Mouse (Mus musculus) cerebellum, postnatal 36 days (tissue): ENCODE results near the gene Paf1.
A peak's percentile ranks its signal among the peaks of the same experiment; 100 is the strongest.

Experiments
- DNase-seq, 2 experiments: peaks; one replicate each; pipeline ENCODE4 v3.0.0; 2021 to 2022; ENCODE audit warnings: mixed read lengths in 2 of 2

The Paf1 gene

DNA sequence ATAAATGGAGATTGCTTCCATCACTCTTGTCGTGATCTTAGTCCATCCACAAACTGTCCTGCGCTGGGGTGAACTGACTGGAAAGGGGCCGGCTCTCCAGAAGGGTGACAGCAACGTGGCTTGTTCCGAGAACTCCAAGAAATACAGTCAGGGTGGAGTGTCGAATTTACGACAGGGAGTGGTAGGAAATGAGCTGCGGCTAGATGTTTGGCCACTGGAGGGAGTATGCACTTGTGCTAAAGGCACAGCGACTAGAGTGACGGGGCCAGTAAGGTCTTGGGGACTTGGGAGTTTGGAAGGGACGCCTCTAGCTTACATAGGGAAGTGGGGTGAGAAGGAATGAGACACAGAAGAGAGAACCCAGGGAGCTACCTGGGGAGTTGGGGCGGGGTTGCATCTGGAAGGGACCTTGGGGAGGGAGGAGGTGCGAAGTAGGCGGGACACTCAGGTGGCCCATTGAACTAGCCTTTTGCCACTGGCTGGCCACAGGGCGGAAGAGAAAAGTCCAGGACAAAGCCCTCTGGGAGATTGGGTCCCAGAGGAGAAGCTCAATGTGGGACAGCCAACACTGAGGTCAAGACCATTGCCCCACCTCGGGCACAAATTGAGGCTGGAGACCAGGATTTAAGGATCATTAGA is 44.3 kb downstream of the Paf1 start, which contains the start of gene Gmfg:
Gene Gmfg, plus strand, starts transcription at position 516 of the 639 bp plus-strand sequence.
- peak; percentile 65 to 68 for DNase-seq

DNA sequence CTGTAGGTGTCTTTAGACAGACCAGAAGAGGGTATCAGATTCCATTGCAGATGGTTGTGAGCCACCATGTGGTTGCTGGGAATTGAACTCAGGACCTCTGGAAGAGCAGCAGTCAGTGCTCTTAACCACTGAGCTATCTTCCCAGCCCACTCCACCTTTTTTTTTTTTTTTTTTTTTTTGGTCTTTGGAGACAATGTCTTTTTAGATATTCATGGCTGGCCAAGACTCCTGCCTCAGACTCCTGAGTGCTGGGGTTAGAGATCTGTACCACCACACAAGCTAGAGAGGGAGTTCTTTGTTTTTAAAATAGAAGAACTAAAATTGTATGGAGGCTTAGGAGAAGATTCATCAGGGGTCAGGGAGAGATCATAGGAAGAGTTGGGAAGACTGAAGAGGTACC is 45.2 kb downstream of the Paf1 start:
- no peak for DNase-seq

DNA sequence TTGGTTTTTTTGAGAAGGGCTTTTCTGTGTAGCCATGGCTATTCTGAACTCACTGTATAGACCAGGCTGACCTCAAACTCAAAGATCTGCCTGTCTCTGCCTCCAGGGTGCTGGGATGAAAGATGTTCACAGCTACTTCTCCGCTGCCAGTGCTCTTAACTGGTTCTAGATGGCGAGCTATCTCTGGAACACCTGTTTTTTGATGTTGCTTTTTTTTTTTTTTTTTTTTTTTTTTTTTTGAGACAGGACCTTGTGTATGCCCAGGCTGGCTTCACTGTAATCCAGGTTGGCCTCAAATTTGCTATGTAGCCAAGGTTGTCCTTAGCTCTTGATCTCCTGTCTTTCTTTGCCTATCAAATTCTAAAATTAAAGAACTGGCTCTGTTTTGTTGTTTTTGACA is 46.0 kb downstream of the Paf1 start:
- no peak for DNase-seq

DNA sequence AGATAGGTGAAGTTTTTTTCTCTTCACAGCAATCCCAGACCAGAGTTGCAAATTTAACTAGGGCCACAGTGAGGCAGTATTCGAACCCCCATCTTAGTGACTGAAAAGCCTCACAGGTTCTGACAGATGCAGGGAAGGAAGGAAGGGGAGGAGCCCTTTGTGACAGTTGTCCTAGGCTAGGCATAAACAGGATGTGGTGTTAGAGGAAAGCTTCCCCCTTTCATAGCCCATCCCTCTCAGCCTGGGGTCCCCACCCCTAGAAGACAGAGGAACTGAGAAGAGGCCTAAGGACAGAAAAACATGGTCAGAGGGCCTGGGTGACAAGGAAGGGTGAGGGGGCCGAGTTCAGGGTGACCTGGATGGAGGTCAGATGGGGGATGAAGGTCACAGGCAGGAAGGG is 48.0 kb downstream of the Paf1 start:
- no peak for DNase-seq

DNA sequence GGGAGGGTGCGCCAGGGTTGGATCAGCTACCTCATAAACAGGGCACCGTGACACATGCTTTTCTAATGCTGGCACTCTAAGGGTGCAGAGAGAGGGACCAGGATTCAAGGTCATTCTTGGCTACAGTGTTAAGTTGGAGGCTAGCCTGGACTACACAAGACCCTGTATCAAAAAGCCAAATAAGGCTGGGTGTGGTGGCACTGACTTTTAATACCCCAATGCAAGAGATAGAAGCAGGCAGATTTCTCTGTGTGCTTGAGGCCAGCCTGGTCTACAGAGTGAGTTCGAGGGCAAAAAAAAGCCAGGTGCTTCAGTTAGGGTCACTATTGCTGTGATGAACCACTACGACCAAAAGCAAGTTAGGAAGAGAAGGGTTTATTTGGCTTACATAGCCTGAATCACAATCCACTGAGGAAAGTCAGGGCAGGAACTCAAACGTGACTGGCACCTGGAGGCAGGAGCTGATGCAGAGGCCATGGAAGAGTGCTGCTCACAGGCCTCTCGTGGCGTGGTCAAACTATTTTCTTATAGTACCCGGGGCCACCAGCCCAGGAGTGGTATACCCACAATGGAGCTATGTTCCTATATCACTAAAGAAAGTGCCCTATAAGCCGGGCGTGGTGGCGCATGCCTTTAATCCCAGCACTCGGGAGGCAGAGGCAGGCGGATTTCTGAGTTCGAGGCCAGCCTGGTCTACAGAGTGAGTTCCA is 49.2 kb downstream of the Paf1 start:
- no peak for DNase-seq

DNA sequence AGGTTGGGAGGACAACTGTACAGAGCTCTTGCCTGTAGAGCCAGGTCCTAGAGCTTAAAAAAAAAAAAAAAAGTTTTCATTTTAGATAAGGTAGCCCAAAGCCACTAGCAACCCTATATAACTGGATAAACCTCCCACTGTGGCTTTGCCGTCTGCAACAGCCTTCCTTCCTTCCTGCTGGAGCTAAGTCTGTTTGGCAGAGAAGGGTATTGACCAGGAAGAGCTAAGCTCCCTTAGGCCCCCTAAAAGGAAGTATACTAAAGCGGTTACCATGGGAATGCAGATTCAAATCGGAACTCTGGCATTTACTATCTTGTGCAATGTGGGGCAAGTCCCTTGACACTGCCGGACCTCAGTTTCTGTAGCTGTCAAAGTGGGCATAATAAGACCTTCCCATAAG is 49.9 kb downstream of the Paf1 start:
- DNase-seq: no peak

DNA sequence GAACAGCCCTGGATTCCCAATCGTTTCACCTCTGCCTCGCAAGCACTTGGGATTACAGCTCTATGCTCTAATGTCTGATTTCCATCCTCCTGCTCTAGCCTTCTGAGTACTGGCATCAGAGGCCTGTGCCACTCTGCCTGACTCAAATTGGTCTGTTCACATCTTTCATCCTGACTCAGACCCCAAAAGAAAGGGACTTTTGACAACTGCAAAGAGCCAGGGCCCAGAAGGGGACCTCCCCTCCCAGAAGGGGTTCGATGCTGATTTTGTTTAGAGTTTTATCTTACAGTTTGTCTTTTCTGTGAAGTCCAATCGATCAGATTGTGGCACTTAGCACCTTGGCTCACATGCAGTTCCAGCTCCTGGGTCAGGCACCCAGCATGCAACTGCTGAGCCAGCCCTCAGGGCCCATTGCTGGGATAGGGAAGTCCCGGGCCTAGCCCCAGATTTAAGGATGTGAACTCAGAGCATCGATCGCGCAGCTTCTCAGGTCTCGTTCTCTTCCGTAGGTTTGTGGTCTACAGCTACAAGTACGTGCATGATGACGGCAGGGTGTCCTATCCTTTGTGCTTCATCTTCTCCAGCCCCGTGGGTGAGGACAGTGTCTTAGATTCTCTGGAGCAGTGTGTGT is 51.7 kb downstream of the Paf1 start:
- DNase-seq: no peak

DNA sequence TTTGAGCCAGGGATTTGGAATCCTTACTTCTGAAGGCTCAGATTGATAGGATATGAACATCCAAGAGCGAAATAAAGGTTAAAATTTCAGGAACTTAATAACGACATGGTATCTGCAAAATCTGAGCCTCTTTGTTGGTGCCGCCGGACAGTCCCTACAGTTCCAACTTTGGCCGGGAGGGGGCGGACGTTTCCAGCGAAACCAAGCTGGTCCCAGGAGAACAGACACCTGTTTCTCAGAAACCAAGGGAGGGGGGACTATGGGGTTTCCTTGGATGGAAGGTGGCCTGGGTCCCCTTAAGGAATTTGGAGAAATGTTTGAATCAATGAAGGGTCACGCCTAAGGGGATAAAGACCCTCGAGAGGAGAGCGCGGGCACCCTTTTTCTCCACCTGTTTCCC is 53.7 kb downstream of the Paf1 start:
- DNase-seq: peak; percentile 87 to 90

DNA sequence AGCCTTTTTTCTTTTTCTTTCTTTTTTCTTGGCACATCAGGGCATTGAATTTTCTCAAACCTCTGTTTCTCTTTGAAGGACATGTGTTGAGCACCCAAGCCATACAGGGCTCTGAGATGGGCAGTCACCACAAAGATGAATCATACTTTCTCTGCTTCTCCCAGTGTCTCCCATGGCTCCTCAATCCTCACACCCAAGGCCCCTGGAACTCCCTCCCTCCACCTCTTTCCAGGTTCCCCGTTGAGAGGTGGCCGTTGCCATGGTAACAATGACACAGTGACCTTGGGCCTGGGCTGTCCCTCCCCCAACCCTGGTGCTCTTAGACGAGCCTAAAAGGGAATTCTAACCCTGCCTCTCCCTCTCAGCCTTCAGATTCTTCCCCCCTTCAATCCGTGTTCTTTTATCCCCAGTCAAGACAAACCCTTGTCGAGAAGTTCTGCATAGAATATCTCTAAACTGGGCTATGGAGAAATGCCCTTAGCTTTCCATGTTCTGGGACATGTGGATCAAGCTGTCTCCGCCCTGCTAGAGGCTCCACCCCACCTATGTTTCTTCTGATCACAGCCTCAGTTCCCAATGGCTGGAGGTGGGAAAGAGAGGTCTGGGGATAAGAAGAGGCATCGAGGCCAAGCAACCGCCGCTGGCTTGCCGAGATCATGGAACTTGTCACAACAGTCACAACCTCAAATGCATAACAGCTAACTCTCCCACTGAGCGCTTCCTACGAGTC is 54.5 kb downstream of the Paf1 start:
- DNase-seq: no peak

DNA sequence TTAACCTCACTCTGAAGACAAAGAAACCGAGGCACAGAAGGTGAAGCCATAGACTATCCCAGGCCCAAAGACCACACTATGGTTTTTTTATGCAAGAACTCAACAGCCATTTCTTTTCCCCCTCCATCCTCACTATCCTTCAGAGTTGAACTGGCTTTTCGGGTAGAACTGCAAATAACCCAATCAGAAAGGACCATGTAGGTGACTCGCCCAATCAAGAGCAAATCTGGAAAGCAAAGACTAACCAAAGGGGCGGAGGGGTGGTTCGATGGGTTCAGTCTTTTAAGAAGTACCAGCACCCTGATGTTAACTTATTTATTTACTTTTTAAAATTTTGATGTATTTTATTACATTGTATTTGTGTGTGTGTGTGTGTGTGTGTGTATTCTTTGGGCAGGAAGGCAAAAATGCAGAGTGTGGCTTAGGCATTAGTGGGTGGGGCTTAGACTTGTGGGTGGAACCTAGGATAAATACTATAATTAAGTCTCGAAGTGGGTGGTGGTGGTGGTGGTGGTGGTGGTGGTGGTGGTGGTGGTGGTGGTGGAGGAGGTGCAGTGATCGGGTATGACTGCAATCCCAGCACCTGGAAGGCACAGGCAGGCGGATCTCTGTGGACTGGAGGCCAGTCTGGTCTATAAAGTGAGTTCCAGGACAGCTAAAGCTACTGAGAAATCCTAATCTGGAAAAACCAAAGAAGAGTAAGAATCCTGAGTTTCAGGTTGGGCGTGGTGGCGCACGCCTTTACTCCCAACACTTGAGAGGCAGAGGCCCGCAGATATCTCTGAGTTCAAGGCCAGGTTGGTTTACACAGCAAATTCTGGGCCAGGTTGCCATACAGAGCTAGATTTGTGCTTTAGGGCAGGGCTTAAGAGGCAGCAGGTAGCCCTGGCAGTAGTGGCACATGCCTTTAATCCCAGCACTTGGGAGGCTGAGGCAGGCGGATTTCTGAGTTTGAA is 55.4 kb downstream of the Paf1 start:
- DNase-seq: no peak
